Mouse (Mus musculus) liver, embryonic 16.5 days (tissue): ENCODE measurements around the gene D030056L22Rik. TPM values are rescaled to one million over a fixed set of nuclear protein-coding genes. Genes with fewer than 3 reads are reported as not detected.

Experiments
- ATAC-seq: fragments of 200-750 bp; cut with Nextera tagmentation; 2 replicates; pipeline ENCODE4 v1.8.0; 2017; ENCODE audit warnings: low read depth, mild to moderate bottlenecking, moderate number of reproducible peaks, moderate library complexity
- H3K27ac ChIP-seq: fragments of 300-500 bp; sonication (generic); 2 replicates; pipeline ENCODE4 v1.5.1; 2014; ENCODE audit warnings: mild to moderate bottlenecking, low read length
- H3K27me3 ChIP-seq: fragments of 300-500 bp; sonication (generic); 2 replicates; pipeline ENCODE4 v1.6.1; 2014; ENCODE audit warnings: low read depth, low read length, mixed read lengths; ENCODE audit not compliant: control insufficient read depth, insufficient read depth
- H3K36me3 ChIP-seq: fragments of 300-500 bp; sonication (generic); 2 replicates; pipeline ENCODE4 v1.6.1; 2014; ENCODE audit warnings: mild to moderate bottlenecking; ENCODE audit not compliant: control insufficient read depth, insufficient read depth
- H3K4me1 ChIP-seq: fragments of 300-500 bp; sonication (generic); 2 replicates; pipeline ENCODE4 v1.6.1; 2014; ENCODE audit warnings: low read depth, low read length, mixed read lengths; ENCODE audit not compliant: control insufficient read depth
- H3K4me2 ChIP-seq: fragments of 300-500 bp; sonication (generic); 2 replicates; pipeline ENCODE4 v1.6.1; 2014; ENCODE audit warnings: low read depth, low read length, mixed read lengths
- H3K4me3 ChIP-seq: fragments of 300-500 bp; sonication (generic); 2 replicates; pipeline ENCODE4 v1.5.1; 2014; ENCODE audit warnings: low read depth, mild to moderate bottlenecking, low read length
- H3K9ac ChIP-seq: fragments of 300-500 bp; sonication (generic); 2 replicates; pipeline ENCODE4 v1.6.1; 2014; ENCODE audit warnings: low read depth, low read length
- H3K9me3 ChIP-seq: fragments of 300-500 bp; sonication (generic); replicated peaks from 2 replicates; pipeline ENCODE4 v1.6.1; 2016; ENCODE audit warnings: low read length; ENCODE audit not compliant: control insufficient read depth
- WGBS: fragments of 180-500 bp; shearing (Covaris S2); extraction: QIAGEN DNeasy Blood & Tissue Kit; methylation state at CpG from one replicate; pipeline ENCODE4 v1.1.7; 2014; ENCODE audit not compliant: insufficient replicate concordance; 5-methylcytosine and 5-hydroxymethylcytosine counted together
- polyA plus RNA-seq: library from polyadenylated mRNA; unstranded; fragments of >200 nt; fragmentation: Nextera tagmentation; extraction: Ambion mirVana; gene quantifications from 2 replicates; pipeline ENCODE4 v1.2.1, GENCODE M21; 2015

Gene D030056L22Rik
- polyA plus RNA-seq, 1 experiment from 2014 or later: 24.2 TPM

- peaks cover 14% of the 10 kb centered on the region for H3K4me1 ChIP-seq
- 61% methylated on average over 3 of the region's 3 CpGs for WGBS
- no peak for ATAC-seq
- H3K4me3 ChIP-seq: no peak overlapping the region
- H3K27me3 ChIP-seq: no peaks in the 10 kb centered on the region
- H3K27ac ChIP-seq: no peak overlapping the region
- H3K36me3 ChIP-seq: no peaks in the 10 kb centered on the region
- H3K4me2 ChIP-seq: no peak overlapping the region
- no peak overlapping the region for H3K9ac ChIP-seq
- no peaks in the 10 kb centered on the region for H3K9me3 ChIP-seq
These were observed 25.4 kb upstream of the D030056L22Rik start for GRCm38 (mm10) chr19:18687556-18687955.

- WGBS: 14% methylated on average over 3 of the region's 3 CpGs
- H3K9ac ChIP-seq: peak overlapping the region; percentile 47; the same call in 1 of the 2 replicates
- peak overlapping the region; percentile 94 for H3K27ac ChIP-seq
These were observed 20.8 kb upstream of the D030056L22Rik start for GRCm38 (mm10) chr19:18692176-18692575.

DNA sequence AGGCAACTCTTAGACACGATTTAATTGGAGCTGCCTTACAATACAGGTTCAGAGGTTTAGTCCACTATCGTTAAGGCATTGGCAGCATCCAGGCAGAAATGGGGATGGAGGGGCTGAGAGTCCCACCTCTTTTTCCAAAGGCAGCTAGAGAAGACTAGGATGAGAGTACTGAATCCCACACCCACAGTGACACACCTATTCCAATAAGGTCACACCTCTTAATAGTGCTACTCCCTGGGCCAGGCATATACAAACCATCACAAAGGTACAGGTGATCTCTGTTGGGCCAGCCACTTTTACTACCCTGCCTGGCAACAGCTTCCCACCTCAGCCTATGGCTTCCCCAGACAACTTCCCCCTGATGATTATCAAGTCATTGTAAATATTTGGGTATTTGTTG is 20.2 kb upstream of the D030056L22Rik start:
- no peaks in the 10 kb centered on the region for H3K9me3 ChIP-seq
- H3K4me3 ChIP-seq: no peak overlapping the region
- peak; percentile 69 for ATAC-seq
- no peaks in the 10 kb centered on the region for H3K27me3 ChIP-seq
- peak overlapping the region; percentile 56 for H3K4me2 ChIP-seq
- H3K36me3 ChIP-seq: no peaks in the 10 kb centered on the region
- peaks cover 39% of the 10 kb centered on the region for H3K4me1 ChIP-seq
- 71% methylated on average over 2 of the region's 2 CpGs for WGBS
- H3K9ac ChIP-seq: peak overlapping the region; percentile 47; the same call in 1 of the 2 replicates
- peak overlapping the region; percentile 94 for H3K27ac ChIP-seq

More at GRCm38 (mm10) chr19:18692176-18692575, 20.8 kb upstream of the D030056L22Rik start:
- no peak overlapping the region for H3K4me3 ChIP-seq
- no peaks in the 10 kb centered on the region for H3K27me3 ChIP-seq
- peak overlapping the region; percentile 56 for H3K4me2 ChIP-seq
- peak; percentile 92 for ATAC-seq
- H3K36me3 ChIP-seq: no peaks in the 10 kb centered on the region
- peaks cover 39% of the 10 kb centered on the region for H3K4me1 ChIP-seq
- H3K9me3 ChIP-seq: no peaks in the 10 kb centered on the region

- WGBS: 66% methylated on average over 3 of the region's 3 CpGs
- peak overlapping the region; percentile 75 for H3K27ac ChIP-seq
- H3K36me3 ChIP-seq: no peaks in the 10 kb centered on the region
- H3K9ac ChIP-seq: no peak overlapping the region
- ATAC-seq: peak; percentile 57
- no peak overlapping the region for H3K4me2 ChIP-seq
- H3K9me3 ChIP-seq: no peaks in the 10 kb centered on the region
- no peak overlapping the region for H3K4me3 ChIP-seq
- peaks cover 39% of the 10 kb centered on the region for H3K4me1 ChIP-seq
- no peaks in the 10 kb centered on the region for H3K27me3 ChIP-seq
These were observed 17.9 kb upstream of the D030056L22Rik start for GRCm38 (mm10) chr19:18695116-18695515.

DNA sequence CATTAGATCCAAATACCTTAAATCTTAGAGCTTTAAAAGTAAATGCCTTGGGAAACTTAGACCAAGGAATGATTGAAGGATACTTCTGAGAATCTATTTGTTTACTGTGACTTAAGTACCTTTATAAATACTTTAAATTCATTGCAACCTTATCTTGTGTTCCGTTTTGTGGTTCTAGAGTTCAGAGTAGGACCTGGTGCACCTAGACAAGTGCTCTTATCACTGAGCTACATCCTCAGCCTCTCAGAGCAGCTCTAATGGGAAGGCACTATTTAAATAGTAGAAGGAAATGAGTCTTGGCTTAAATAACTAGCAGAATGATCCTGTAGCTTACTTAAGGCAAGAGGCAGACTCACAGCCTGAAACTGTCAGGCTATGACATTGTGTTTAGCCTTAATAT is 17.4 kb upstream of the D030056L22Rik start:
- peak; percentile 80 for ATAC-seq
- Histone ChIP-seq H3K36me3 (no peaks in the 10 kb centered on the region), H3K27me3 (no peaks in the 10 kb centered on the region), H3K4me2 (peak overlapping the region; percentile 41; the same call in 1 of the 2 replicates), H3K27ac (peak overlapping the region; percentile 77), H3K4me1 (peaks cover 39% of the 10 kb centered on the region), H3K4me3 (no peak overlapping the region), H3K9me3 (no peaks in the 10 kb centered on the region), H3K9ac (peak overlapping the region; percentile 28; the same call in 1 of the 2 replicates)
- WGBS: 31% methylated on average over 1 of the region's 1 CpGs

- peaks cover 10% of the 10 kb centered on the region for H3K4me1 ChIP-seq
- no peaks in the 10 kb centered on the region for H3K9me3 ChIP-seq
- H3K27ac ChIP-seq: no peak overlapping the region
- ATAC-seq: no peak
- no peak overlapping the region for H3K9ac ChIP-seq
- H3K4me3 ChIP-seq: no peak overlapping the region
- no peaks in the 10 kb centered on the region for H3K36me3 ChIP-seq
- H3K4me2 ChIP-seq: no peak overlapping the region
- no peaks in the 10 kb centered on the region for H3K27me3 ChIP-seq
These were observed 4.9 kb upstream of the D030056L22Rik start for GRCm38 (mm10) chr19:18708101-18708500.

DNA sequence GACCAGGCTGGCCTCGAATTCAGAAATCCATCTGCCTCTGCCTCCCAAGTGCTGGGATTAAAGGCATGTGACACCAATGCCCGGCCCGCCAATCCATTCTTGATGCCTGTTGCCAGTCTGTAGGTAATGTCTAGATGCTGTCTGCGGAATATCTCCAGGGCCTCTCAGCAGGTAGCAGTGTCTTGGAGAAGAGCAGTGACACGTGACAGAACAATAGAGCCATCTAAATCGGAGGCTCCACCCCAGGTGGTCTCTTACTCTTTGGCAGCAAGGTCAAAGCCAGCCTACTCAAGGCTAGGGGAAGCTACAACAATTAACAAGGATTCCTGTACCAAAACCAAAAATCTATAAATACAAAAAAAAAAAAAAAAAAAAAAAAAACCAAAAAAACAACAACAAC is 2.1 kb upstream of the D030056L22Rik start:
- H3K27me3 ChIP-seq: no peaks in the 10 kb centered on the region
- H3K9ac ChIP-seq: no peak overlapping the region
- whole genome bisulfite sequencing: 77% methylated on average over 6 of the region's 6 CpGs
- H3K9me3 ChIP-seq: no peaks in the 10 kb centered on the region
- no peaks in the 10 kb centered on the region for H3K36me3 ChIP-seq
- H3K4me1 ChIP-seq: peaks cover 26% of the 10 kb centered on the region
- no peak overlapping the region for H3K4me3 ChIP-seq
- no peak overlapping the region for H3K27ac ChIP-seq
- ATAC-seq: no peak
- H3K4me2 ChIP-seq: no peak overlapping the region

DNA sequence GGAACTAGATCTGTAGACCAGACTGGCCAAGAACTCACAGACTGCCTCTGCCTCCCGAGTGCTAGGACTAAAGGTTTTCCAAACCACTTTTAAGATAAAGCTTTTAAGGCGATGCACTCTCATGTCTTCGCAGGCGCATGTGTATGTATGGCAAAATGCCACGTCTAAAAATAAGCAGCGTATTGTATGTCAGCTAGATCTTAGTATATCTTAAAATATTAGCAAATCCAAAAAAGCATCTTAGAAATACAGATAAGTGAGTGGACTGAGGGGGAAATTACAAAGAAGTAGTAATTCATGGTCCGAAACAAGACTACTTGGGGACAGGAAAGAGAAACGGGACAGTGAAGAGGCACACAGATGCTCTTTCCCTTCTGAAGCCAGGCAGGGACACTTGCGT is 1.4 kb upstream of the D030056L22Rik start:
- WGBS: 72% methylated on average over 9 of the region's 9 CpGs
- peak overlapping the region; percentile 78 for H3K4me2 ChIP-seq
- H3K4me1 ChIP-seq: peaks cover 26% of the 10 kb centered on the region
- H3K9ac ChIP-seq: no peak overlapping the region
- H3K36me3 ChIP-seq: no peaks in the 10 kb centered on the region
- H3K27me3 ChIP-seq: no peaks in the 10 kb centered on the region
- ATAC-seq: no peak
- H3K27ac ChIP-seq: peak overlapping the region; percentile 99
- H3K4me3 ChIP-seq: no peak overlapping the region
- no peaks in the 10 kb centered on the region for H3K9me3 ChIP-seq

DNA sequence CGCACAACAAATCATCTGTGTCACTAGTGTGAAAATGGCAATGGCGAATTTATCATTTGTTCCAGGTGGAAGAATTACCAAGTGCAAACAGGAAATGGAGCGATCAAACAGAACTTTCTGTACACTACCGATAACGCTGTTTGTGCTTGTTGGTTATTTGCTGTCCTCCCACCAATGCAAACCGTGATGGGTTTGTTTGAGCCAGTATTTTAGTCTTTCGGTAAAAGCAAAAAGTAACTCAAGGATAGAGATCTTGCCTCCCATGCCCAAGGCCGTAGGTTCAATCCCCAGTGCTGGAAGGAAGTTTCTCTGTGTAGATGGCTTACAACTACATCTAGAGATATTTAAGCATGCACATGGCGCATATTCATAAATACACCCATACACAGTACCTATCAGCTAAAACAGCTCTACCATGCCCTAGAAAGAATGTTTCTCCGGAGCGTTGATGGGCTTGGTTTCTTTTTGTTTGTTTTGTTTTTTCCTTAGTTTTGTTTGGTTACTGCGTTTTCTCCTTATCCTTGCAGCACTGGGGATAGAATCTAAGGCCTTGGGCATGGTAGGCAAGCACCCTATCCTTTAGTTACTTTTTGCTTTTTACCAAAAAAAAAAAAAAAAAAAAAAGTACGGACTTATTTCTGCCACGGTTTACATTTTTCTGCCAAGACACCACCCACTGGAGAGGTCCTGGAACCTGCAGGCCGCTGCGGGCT is 684 bp upstream of the D030056L22Rik start:
- H3K4me2 ChIP-seq: peak overlapping the region; percentile 78
- H3K9me3 ChIP-seq: no peaks in the 10 kb centered on the region
- H3K9ac ChIP-seq: peak overlapping the region; percentile 85
- peak overlapping the region; percentile 99 for H3K27ac ChIP-seq
- WGBS: 24% methylated on average over 16 of the region's 16 CpGs
- H3K36me3 ChIP-seq: peaks cover 1% of the 10 kb centered on the region; the same call in 1 of the 2 replicates
- H3K27me3 ChIP-seq: no peaks in the 10 kb centered on the region
- peaks cover 26% of the 10 kb centered on the region for H3K4me1 ChIP-seq
- H3K4me3 ChIP-seq: peak overlapping the region; percentile 99
- ATAC-seq: no peak
